Mouse (Mus musculus) embryonic facial prominence, embryonic 10.5 days (tissue): Measurements from ENCODE around the gene Rnf215. TPM values are rescaled to one million over a fixed set of nuclear protein-coding genes. Genes with fewer than 3 reads are reported as not detected.
"Not testable (repeated sequence)": the region's sequence is repeated elsewhere in the genome, so short reads cannot be mapped to it uniquely, and the experiment has no call there.

Experiments used
- DNase-seq: peaks from one replicate; pipeline ENCODE4 v3.0.0-alpha.2; 2017; ENCODE audit warnings: low spot score
- H3K27ac ChIP-seq: fragments of 300-500 bp; sonication (generic); replicated peaks from 2 replicates; pipeline ENCODE4 v1.5.1; 2016; ENCODE audit warnings: mild to moderate bottlenecking
- H3K27me3 ChIP-seq: fragments of 300-500 bp; sonication (generic); replicated peaks from 2 replicates; pipeline ENCODE4 v1.6.1; 2016; ENCODE audit warnings: low read depth, mild to moderate bottlenecking; ENCODE audit not compliant: poor library complexity, severe bottlenecking
- H3K36me3 ChIP-seq: fragments of 300-500 bp; sonication (generic); replicated peaks from 2 replicates; pipeline ENCODE4 v1.6.1; 2016; ENCODE audit warnings: mild to moderate bottlenecking, moderate library complexity
- H3K4me1 ChIP-seq: fragments of 300-500 bp; sonication (generic); 2 replicates; pipeline ENCODE4 v1.6.1; 2016
- H3K4me3 ChIP-seq: fragments of 300-500 bp; sonication (generic); 2 replicates; pipeline ENCODE4 v1.5.1; 2016; ENCODE audit warnings: mild to moderate bottlenecking, moderate library complexity
- H3K9me3 ChIP-seq: fragments of 300-500 bp; sonication (generic); 2 replicates; pipeline ENCODE4 v1.6.1; 2016; ENCODE audit warnings: mild to moderate bottlenecking
- WGBS: fragments of 180-500 bp; shearing (Covaris S2); methylation state at CpG from one replicate; pipeline ENCODE4 v1.1.7; 2016; 5-methylcytosine and 5-hydroxymethylcytosine counted together
- polyA plus RNA-seq: library from polyadenylated mRNA; unstranded; fragments of >200 nt; fragmentation: Nextera tagmentation; extraction: Ambion mirVana; gene quantifications from 2 replicates; pipeline ENCODE4 v1.2.1, GENCODE M21; 2016

The Rnf215 gene
- polyA plus RNA-seq, 1 experiment from 2014 or later: 22.8 TPM

DNA sequence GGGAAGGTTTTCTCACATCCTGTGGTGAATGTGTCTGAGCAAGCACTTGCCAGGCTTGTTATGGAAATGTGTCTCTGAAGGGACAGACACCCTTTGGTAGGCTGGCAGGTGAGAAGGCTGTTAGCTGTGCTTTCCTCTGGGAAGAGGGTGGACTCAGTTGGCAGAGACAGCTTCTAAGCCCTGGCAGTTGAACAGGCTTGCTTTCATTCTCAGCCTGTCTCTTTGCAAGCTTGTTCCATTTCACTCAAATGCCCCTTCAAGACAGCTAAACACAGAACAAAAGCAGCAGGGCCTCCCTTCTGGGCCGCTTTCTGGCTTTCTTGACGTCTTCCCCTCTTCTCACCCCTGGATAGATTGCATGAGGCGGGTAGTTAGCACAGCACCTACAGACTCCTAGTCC, 35.6 kb upstream of the Rnf215 start:
- Histone ChIP-seq H3K27me3 (no peaks in the 10 kb centered on the region), H3K36me3 (no peaks in the 10 kb centered on the region), H3K27ac (no peak overlapping the region), H3K4me1 (peaks cover 27% of the 10 kb centered on the region), H3K4me3 (no peak overlapping the region), H3K9me3 (no peaks in the 10 kb centered on the region)
- no peak for DNase-seq
- 72% methylated on average over 3 of the region's 3 CpGs for WGBS

DNA sequence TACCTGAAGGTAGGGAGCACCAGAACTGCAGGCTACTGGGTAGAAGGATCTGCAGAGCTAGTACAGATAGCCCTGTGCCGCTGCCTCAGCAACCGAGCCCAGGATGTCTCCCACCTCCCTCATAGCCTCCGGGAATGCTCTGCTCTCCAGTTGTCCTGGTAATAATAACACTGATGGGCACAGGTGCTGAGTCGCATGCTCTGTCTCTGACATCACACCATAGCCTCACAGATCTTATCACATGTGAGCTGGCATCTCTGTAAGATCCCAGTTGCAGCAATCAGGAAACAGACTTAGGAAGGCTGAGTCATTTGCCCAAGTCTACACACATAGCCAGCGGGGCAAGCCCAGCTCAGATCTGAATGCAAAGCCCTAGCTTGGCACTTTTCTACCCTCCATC, 33.2 kb upstream of the Rnf215 start:
- no peaks in the 10 kb centered on the region for H3K36me3 ChIP-seq
- no peaks in the 10 kb centered on the region for H3K27me3 ChIP-seq
- H3K9me3 ChIP-seq: no peaks in the 10 kb centered on the region
- no peak for DNase-seq
- peaks cover 8% of the 10 kb centered on the region for H3K4me1 ChIP-seq
- WGBS: 85% methylated on average over 5 of the region's 5 CpGs
- H3K4me3 ChIP-seq: no peak overlapping the region
- H3K27ac ChIP-seq: no peak overlapping the region

DNA sequence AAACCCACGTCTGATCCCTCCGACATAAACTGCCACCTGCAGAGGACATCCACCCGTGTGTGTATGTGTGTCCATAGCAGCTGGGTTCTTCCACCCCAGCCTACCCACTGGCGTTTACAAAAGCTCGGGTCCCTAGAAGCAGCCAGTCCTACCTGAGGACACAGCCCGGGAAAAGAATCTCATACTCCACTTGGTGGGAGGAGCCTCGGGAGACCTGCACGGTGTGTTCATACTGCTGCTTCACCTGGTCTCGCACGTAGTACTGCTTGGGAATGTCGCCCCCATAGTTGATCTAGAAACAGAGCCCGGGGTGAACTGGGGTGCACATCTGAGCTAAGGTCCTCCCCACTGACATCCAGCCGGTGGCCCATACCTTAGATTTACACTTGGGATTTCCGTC, 31.5 kb upstream of the Rnf215 start:
- Histone ChIP-seq H3K36me3 (no peaks in the 10 kb centered on the region), H3K4me1 (no peaks in the 10 kb centered on the region), H3K9me3 (no peaks in the 10 kb centered on the region), H3K27ac (no peak overlapping the region), H3K4me3 (no peak overlapping the region), H3K27me3 (no peaks in the 10 kb centered on the region)
- WGBS: 82% methylated on average over 14 of the region's 14 CpGs
- no peak for DNase-seq

DNA sequence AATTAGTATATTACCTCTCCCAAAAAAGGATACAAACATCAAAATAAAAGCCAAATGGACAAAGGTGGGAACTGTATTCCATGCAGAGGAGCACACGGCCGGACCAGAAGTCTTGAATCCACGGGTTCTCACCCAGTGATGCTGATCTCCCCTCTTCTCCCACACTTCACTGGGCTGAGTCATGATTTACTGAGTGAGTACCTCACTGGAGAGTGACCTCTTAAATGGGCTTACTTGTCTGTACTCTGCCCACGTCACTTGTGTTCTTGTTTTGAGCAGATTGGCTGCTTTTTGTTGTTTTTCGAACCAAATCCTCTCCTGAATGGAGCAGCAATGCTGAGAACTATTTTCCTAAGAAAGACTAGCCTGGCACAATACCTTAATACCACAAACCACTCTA, 30.0 kb upstream of the Rnf215 start:
- Histone ChIP-seq H3K4me3 (no peak overlapping the region), H3K27me3 (no peaks in the 10 kb centered on the region), H3K4me1 (0 out of 2 replicates have a peak, but pooled peaks cover 6% of the 10 kb centered on the region), H3K9me3 (no peaks in the 10 kb centered on the region), H3K27ac (no peak overlapping the region), H3K36me3 (no peaks in the 10 kb centered on the region)
- no peak for DNase-seq
- 84% methylated on average over 5 of the region's 5 CpGs for WGBS

DNA sequence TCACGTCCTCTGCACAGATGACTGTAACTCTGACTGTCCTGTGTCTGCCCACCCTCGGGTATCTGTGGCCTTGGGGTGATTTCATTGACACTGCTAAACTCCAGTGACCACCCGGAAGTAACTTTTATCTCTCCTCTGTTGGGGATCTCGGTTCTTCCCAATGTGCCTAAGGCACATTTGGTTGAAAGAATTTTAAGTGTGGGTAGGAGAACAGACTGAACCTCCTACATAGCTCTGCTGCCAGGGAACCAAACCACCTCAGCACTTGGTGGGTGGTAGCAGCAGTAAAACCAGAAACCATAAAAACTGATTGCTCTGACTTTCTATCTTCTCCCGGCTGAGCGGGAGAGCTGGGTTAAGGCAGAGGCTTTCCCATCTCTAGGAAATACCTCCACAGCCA, 29.6 kb upstream of the Rnf215 start:
- no peak overlapping the region for H3K27ac ChIP-seq
- 0 out of 2 replicates have a peak, but pooled peaks cover 6% of the 10 kb centered on the region for H3K4me1 ChIP-seq
- H3K9me3 ChIP-seq: no peaks in the 10 kb centered on the region
- no peak for DNase-seq
- no peaks in the 10 kb centered on the region for H3K36me3 ChIP-seq
- no peak overlapping the region for H3K4me3 ChIP-seq
- no peaks in the 10 kb centered on the region for H3K27me3 ChIP-seq
- 72% methylated on average over 6 of the region's 6 CpGs for WGBS

DNA sequence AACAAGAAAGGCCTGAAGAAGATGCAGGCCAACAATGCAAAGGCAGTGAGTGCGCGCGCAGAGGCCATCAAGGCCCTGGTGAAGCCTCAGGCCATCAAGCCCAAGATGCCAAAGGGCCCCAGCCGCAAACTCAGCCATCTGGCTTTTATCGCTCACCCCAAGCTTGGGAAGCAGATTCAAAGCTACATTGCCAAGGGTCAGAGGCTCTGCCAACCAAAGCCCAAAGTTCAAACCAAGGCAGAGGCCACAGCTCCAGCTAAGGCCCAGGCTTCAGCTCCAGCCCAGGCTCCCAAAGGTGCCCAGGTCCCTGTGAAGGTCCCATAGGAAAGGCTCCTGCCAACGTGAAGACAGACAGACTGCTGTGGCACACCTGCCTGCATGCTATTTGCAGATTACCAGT, 27.1 kb upstream of the Rnf215 start:
- H3K4me1 ChIP-seq, H3K27ac ChIP-seq, H3K4me3 ChIP-seq, H3K27me3 ChIP-seq, DNase-seq, H3K9me3 ChIP-seq, H3K36me3 ChIP-seq: not testable (repeated sequence)
- WGBS: 93% methylated on average over 6 of the region's 6 CpGs

DNA sequence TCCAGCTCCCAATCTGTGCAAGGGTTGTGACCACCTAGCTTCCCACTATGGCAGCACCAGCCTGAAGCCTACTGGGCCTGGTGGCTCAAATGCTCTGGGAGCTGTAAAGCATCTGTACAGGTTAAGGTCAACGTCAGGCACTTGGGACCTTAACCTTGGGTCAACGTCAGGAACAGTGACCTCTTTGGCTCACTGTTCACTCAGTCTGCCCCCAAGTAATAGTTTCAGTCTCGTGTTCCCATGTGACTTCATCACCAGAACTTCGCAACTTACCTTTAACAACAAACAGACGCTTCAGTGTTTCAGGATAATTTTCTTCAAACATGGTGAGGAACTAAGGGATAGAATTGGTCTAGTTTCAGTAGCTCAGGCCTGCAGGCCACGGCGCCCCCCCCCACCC, 26.3 kb upstream of the Rnf215 start:
- H3K9me3 ChIP-seq: no peaks in the 10 kb centered on the region
- no peak for DNase-seq
- H3K27me3 ChIP-seq: no peaks in the 10 kb centered on the region
- 0 out of 2 replicates have a peak, but pooled peaks cover 6% of the 10 kb centered on the region for H3K4me1 ChIP-seq
- no peak overlapping the region for H3K4me3 ChIP-seq
- H3K27ac ChIP-seq: no peak overlapping the region
- WGBS: 69% methylated on average over 7 of the region's 7 CpGs
- H3K36me3 ChIP-seq: no peaks in the 10 kb centered on the region

DNA sequence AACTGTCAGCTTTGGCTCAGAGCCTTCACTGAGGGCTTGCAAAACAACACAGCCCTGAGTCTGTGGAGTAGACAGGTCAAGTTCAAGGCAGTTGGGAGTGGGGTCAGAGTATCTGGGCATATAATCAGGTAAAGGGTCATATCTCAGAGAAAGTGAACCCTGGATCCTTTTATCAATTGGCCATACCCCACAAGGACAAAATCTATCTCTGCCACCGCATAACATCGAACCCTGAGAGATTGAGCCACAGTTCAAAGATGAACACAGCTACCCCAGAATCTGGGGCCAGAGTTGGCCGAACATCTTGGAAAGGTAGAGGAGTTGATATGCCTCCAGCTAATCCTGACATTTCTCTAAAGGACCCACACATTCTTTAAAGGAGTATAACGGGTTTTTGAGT, 23.0 kb upstream of the Rnf215 start:
- H3K36me3 ChIP-seq: no peaks in the 10 kb centered on the region
- H3K27ac ChIP-seq: no peak overlapping the region
- WGBS: 88% methylated on average over 4 of the region's 4 CpGs
- peaks cover 12% of the 10 kb centered on the region for H3K27me3 ChIP-seq
- no peak overlapping the region for H3K4me3 ChIP-seq
- 0 out of 2 replicates have a peak, but pooled peaks cover 6% of the 10 kb centered on the region for H3K4me1 ChIP-seq
- DNase-seq: no peak
- no peaks in the 10 kb centered on the region for H3K9me3 ChIP-seq

DNA sequence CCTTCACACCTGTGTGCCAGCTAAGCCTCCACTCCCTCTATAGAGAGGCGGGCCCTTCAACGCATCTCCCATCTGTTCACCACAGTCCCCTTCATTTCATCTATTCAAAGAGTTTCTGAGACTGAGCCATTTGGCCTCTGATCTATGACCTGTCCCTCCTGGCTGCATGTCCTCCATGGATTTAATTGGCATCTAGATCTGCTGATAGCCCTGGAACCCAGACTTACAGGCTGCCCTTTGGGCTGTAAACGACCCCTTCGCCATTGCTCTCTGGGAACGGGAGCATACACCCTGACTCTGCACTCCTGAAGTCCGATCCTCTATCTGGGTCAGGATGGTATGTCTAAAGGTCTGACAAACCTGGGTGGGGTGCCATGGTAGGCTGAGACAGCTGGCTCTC, 22.1 kb upstream of the Rnf215 start:
- no peak for DNase-seq
- WGBS: 88% methylated on average over 6 of the region's 6 CpGs
- H3K4me1 ChIP-seq: peaks cover 12% of the 10 kb centered on the region
- H3K9me3 ChIP-seq: no peaks in the 10 kb centered on the region
- no peak overlapping the region for H3K4me3 ChIP-seq
- peaks cover 20% of the 10 kb centered on the region for H3K27me3 ChIP-seq
- H3K36me3 ChIP-seq: no peaks in the 10 kb centered on the region
- no peak overlapping the region for H3K27ac ChIP-seq

DNA sequence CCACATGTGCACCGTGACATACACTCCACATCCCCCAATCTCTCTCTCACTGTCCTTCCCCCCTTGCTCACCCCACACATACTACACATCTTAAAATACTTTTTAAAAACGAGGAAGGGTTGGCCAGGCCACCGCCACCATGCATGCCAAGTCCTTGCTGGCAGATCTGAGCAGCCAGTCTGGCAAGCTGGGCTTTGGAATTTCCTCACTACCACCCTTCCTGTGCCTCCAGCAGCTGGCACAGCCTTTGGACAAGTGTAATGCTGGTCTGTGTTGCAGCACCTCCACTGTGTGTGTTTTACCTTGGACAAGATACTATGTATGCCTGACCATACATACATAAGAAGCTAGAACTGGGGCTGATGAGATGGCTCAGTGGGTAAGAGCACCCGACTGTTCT, 21.5 kb upstream of the Rnf215 start:
- no peaks in the 10 kb centered on the region for H3K36me3 ChIP-seq
- H3K27ac ChIP-seq: no peak overlapping the region
- DNase-seq: no peak
- H3K4me3 ChIP-seq: no peak overlapping the region
- peaks cover 26% of the 10 kb centered on the region for H3K27me3 ChIP-seq
- WGBS: 86% methylated on average over 4 of the region's 4 CpGs
- peaks cover 18% of the 10 kb centered on the region for H3K4me1 ChIP-seq
- no peaks in the 10 kb centered on the region for H3K9me3 ChIP-seq

DNA sequence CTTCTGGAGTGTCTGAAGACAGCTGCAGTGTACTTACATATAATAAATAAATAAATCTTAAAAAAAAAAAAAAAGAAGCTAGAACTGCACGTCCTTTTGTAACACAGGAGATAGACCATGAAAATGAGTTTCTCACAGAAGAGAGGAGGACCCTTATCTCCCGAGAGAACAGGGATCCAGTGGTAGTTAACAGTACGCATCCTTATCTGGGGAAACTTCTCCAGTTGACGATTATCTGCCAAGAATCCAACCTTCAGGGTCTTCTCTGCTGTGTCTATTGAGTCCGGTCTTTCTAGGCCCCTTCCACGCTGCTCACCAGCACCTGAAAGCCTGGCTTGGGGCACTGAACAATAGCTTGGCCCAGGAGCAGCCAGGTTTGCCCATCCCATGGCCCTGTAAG, 21.0 kb upstream of the Rnf215 start:
- Histone ChIP-seq H3K27me3 (peaks cover 31% of the 10 kb centered on the region), H3K36me3 (no peaks in the 10 kb centered on the region), H3K4me3 (no peak overlapping the region), H3K9me3 (no peaks in the 10 kb centered on the region), H3K27ac (no peak overlapping the region), H3K4me1 (peaks cover 21% of the 10 kb centered on the region)
- DNase-seq: no peak
- WGBS: 84% methylated on average over 6 of the region's 6 CpGs

DNA sequence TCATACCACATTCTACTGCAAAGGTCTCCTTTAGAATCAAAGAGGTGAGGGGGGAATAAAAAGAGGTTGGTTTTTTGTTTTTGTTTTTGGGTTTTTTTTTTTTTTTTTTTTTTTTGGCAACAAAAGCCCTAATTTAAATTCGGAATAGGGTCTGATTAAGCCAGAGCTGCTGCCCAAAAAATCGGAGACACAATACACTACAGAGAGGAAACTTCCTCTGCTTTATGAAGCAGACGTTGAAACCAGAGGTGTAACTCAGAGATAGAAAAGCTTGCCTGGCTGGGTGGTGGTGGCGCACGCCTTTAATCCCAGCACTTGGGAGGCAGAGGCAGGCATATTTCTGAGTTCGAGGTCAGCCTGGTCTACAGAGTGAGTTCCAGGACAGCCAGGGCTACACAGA, 20.5 kb upstream of the Rnf215 start:
- not testable (repeated sequence) for H3K4me3 ChIP-seq, H3K36me3 ChIP-seq, H3K27ac ChIP-seq, DNase-seq, H3K9me3 ChIP-seq
- H3K4me1 ChIP-seq: peaks cover 17% of the 10 kb centered on the region
- 86% methylated on average over 6 of the region's 6 CpGs for WGBS
- peaks cover 37% of the 10 kb centered on the region for H3K27me3 ChIP-seq

DNA sequence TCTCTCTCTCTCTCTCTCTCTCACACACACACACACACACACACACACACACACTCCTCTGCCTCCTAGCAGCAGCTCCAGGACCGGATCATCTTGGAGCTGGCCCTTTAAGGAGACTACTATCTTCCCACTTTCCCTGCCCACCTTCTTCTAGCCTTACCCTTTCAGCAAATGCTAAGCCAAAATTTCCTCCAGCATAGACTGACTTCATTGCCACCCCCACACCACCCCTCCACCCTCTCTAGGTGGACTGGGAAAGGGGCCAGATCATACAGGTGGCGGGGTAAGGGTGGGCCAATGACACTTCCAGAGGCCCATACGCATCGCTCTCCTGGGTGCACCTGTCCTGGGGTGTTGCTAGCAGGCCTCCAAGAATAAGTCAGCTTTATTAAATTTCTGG, 19.6 kb upstream of the Rnf215 start:
- 91% methylated on average over 4 of the region's 4 CpGs for WGBS

More for the DNA sequence above, 19.6 kb upstream of the Rnf215 start:
- Histone ChIP-seq H3K4me1 (peaks cover 17% of the 10 kb centered on the region), H3K36me3 (no peaks in the 10 kb centered on the region), H3K27me3 (peaks cover 45% of the 10 kb centered on the region), H3K4me3 (no peak overlapping the region), H3K27ac (no peak overlapping the region), H3K9me3 (no peaks in the 10 kb centered on the region)
- DNase-seq: no peak
